Mouse (Mus musculus) forebrain, embryonic 11.5 days (tissue): ENCODE data around the gene Wfdc1. TPM values are rescaled to one million over a fixed set of nuclear protein-coding genes. Genes with fewer than 3 reads are reported as not detected.

Experiments
- ATAC-seq: fragments of 200-750 bp; cut with Nextera tagmentation; replicated peaks from 2 replicates; pipeline ENCODE4 v1.8.0; 2017; ENCODE audit warnings: moderate TSS enrichment; ENCODE audit not compliant: low FRiP score
- DNase-seq: peaks from one replicate; pipeline ENCODE4 v3.0.0-alpha.2; 2017; ENCODE audit warnings: low spot score
- H3K27ac ChIP-seq: fragments of 300-500 bp; sonication (generic); 2 replicates; pipeline ENCODE4 v1.5.1; 2014; ENCODE audit warnings: low read depth, low read length
- H3K27me3 ChIP-seq: fragments of 300-500 bp; sonication (generic); 2 replicates; pipeline ENCODE4 v1.6.1; 2014; ENCODE audit warnings: mild to moderate bottlenecking, low read length, mixed read lengths; ENCODE audit not compliant: control insufficient read depth, insufficient read depth
- H3K36me3 ChIP-seq: fragments of 300-500 bp; sonication (generic); 2 replicates; pipeline ENCODE4 v1.6.1; 2014; ENCODE audit warnings: mild to moderate bottlenecking, low read length, moderate library complexity, mixed read lengths; ENCODE audit not compliant: control insufficient read depth, insufficient read depth
- H3K4me1 ChIP-seq: fragments of 300-500 bp; sonication (generic); replicated peaks from 2 replicates; pipeline ENCODE4 v1.6.1; 2014; ENCODE audit warnings: low read length, mixed read lengths; ENCODE audit not compliant: control insufficient read depth, insufficient read depth
- H3K4me2 ChIP-seq: fragments of 300-500 bp; sonication (generic); 2 replicates; pipeline ENCODE4 v1.6.1; 2014; ENCODE audit warnings: low read depth, mild to moderate bottlenecking, low read length, moderate library complexity, mixed read lengths; ENCODE audit not compliant: severe bottlenecking
- H3K4me3 ChIP-seq: fragments of 300-500 bp; sonication (generic); 2 replicates; pipeline ENCODE4 v1.5.1; 2014; ENCODE audit warnings: low read depth, low read length
- H3K9ac ChIP-seq: fragments of 300-500 bp; sonication (generic); 2 replicates; pipeline ENCODE4 v1.6.1; 2014; ENCODE audit warnings: low read length
- H3K9me3 ChIP-seq: fragments of 300-500 bp; sonication (generic); 2 replicates; pipeline ENCODE4 v1.6.1; 2016; ENCODE audit warnings: low read length, mixed read lengths; ENCODE audit not compliant: control insufficient read depth
- WGBS: fragments of 180-500 bp; shearing (Covaris S2); extraction: QIAGEN DNeasy Blood & Tissue Kit; methylation state at CpG from one replicate; pipeline ENCODE4 v1.1.7; 2014; 5-methylcytosine and 5-hydroxymethylcytosine counted together
- polyA plus RNA-seq: library from polyadenylated mRNA; unstranded; fragments of >200 nt; fragmentation: Nextera tagmentation; extraction: Ambion mirVana; gene quantifications from 2 replicates; pipeline ENCODE4 v1.2.1, GENCODE M21; 2014

Gene Wfdc1
- polyA plus RNA-seq, 1 experiment from 2014 or later, result 0.63 TPM

- H3K27ac ChIP-seq, result no peak overlapping the region
- H3K4me2 ChIP-seq, result no peak overlapping the region
- no peaks in the 10 kb centered on the region for H3K9me3 ChIP-seq
- no peak overlapping the region for H3K4me3 ChIP-seq
- no peaks in the 10 kb centered on the region; the same call in 1 of the 2 replicates for H3K27me3 ChIP-seq
- 89% methylated on average over 1 of the region's 1 CpGs for WGBS
- DNase-seq, result no peak
- H3K36me3 ChIP-seq, result no peaks in the 10 kb centered on the region
- H3K9ac ChIP-seq, result no peak overlapping the region
- no peak for ATAC-seq
- H3K4me1 ChIP-seq, result no peaks in the 10 kb centered on the region
Observed at GRCm38 (mm10) chr8:119623744-119624143, 42.4 kb upstream of the Wfdc1 start.

- 89% methylated on average over 7 of the region's 7 CpGs for WGBS
- Histone ChIP-seq H3K4me2 (no peak overlapping the region), H3K4me1 (no peaks in the 10 kb centered on the region), H3K36me3 (no peaks in the 10 kb centered on the region), H3K9ac (no peak overlapping the region), H3K9me3 (no peaks in the 10 kb centered on the region), H3K27me3 (no peaks in the 10 kb centered on the region; the same call in 1 of the 2 replicates), H3K27ac (no peak overlapping the region), H3K4me3 (no peak overlapping the region)
- no peak for DNase-seq
- ATAC-seq, result no peak
Observed at GRCm38 (mm10) chr8:119624916-119625315, 41.2 kb upstream of the Wfdc1 start.

- ATAC-seq, result no peak
- Histone ChIP-seq H3K27ac (no peak overlapping the region), H3K36me3 (no peaks in the 10 kb centered on the region), H3K4me3 (no peak overlapping the region), H3K4me2 (no peak overlapping the region), H3K9me3 (no peaks in the 10 kb centered on the region), H3K9ac (no peak overlapping the region), H3K27me3 (no peaks in the 10 kb centered on the region; the same call in 1 of the 2 replicates), H3K4me1 (no peaks in the 10 kb centered on the region)
- 88% methylated on average over 22 of the region's 22 CpGs for WGBS
- no peak for DNase-seq
Observed at GRCm38 (mm10) chr8:119625788-119626187, 40.4 kb upstream of the Wfdc1 start.

DNA sequence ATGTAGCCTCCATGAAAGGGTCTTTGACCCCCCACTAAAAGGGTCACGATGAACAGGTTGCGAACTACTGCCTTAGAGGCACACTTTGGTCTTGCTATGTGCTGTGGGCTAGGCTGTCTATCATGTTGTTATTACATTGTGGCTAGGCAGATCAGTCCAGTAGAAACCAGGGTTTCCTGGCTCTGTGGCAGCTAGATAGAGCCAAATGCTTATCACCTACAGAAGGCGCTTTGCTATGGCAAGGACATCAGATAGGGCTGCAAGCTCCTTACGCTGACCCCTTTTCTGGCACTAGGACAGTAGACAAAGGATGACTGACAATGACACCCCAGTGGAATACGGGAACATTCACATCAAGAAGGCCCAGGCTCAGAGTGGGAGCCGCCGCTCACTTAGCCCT lies 39.0 kb upstream of the Wfdc1 start:
- DNase-seq (no peak), ATAC-seq (no peak)
- Histone ChIP-seq H3K27me3 (peaks cover 1% of the 10 kb centered on the region; the same call in 1 of the 2 replicates), H3K4me3 (no peak overlapping the region), H3K9ac (no peak overlapping the region), H3K4me1 (no peaks in the 10 kb centered on the region), H3K4me2 (no peak overlapping the region), H3K9me3 (no peaks in the 10 kb centered on the region), H3K27ac (no peak overlapping the region), H3K36me3 (no peaks in the 10 kb centered on the region)
- WGBS, result 80% methylated on average over 7 of the region's 7 CpGs

GRCm38 (mm10) chr8:119627613-119628359 lies 38.4 kb upstream of the Wfdc1 start:
- DNase-seq (no peak), ATAC-seq (no peak)
- Histone ChIP-seq H3K27me3 (peaks cover 3% of the 10 kb centered on the region; the same call in 1 of the 2 replicates), H3K4me2 (no peak overlapping the region), H3K9ac (no peak overlapping the region), H3K4me3 (no peak overlapping the region), H3K9me3 (no peaks in the 10 kb centered on the region), H3K36me3 (no peaks in the 10 kb centered on the region), H3K4me1 (no peaks in the 10 kb centered on the region), H3K27ac (no peak overlapping the region)
- 44% methylated on average over 10 of the region's 10 CpGs for WGBS

DNA sequence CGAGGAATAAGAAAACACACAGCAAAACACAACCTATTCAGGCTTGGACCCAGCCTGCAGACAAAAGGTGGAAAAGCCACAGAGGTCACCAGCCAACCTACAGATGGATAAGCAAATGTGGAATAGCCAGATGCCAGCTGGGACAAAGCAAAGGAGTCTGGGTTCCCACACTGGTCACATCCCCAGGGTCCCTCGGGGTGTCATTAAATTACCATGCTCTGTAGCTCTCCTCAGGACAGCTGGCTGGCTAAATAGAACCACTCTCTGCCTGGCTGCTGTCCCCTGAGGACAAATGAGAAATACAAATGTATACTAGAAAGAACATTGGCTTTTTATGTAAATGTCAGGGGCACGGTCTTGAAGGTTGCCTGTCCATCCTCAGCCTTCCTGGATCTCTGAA lies 35.3 kb upstream of the Wfdc1 start:
- Histone ChIP-seq H3K4me2 (no peak overlapping the region), H3K27ac (no peak overlapping the region), H3K4me1 (peaks cover 7% of the 10 kb centered on the region; the same call in 1 of the 2 replicates), H3K9me3 (no peaks in the 10 kb centered on the region), H3K9ac (no peak overlapping the region), H3K4me3 (no peak overlapping the region), H3K36me3 (no peaks in the 10 kb centered on the region), H3K27me3 (peaks cover 15% of the 10 kb centered on the region; the same call in 1 of the 2 replicates)
- 52% methylated on average over 3 of the region's 3 CpGs for WGBS
- no peak for DNase-seq
- no peak for ATAC-seq

- DNase-seq, result no peak
- Histone ChIP-seq H3K27ac (no peak overlapping the region), H3K4me1 (peaks cover 7% of the 10 kb centered on the region; the same call in 1 of the 2 replicates), H3K4me2 (no peak overlapping the region), H3K9me3 (no peaks in the 10 kb centered on the region), H3K36me3 (no peaks in the 10 kb centered on the region), H3K9ac (no peak overlapping the region), H3K27me3 (peaks cover 15% of the 10 kb centered on the region; the same call in 1 of the 2 replicates), H3K4me3 (no peak overlapping the region)
- 86% methylated on average over 9 of the region's 9 CpGs for WGBS
- no peak for ATAC-seq
Observed at GRCm38 (mm10) chr8:119632246-119632645, 33.9 kb upstream of the Wfdc1 start.

DNA sequence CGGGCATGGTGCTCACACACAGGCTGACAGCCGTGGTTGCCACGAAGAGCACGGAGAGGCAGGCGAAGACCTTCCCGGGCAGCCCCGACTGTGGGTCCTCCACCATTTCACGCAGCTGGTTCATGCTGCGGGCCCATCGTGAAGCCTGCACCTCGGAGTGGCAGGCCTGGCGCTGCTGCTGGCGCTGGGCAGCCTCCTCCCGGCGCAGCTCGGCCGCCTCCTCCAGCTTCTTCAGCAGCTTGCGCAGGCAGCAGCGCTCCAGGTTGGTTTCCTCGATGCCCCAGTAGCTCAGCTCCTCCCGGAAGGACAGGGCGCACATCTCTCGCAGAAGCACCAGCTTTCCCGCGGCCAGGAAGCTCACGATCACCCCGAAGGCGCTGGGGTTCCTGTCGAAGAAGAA lies 33.3 kb upstream of the Wfdc1 start:
- H3K4me1 ChIP-seq, result peaks cover 7% of the 10 kb centered on the region; the same call in 1 of the 2 replicates
- no peak overlapping the region for H3K9ac ChIP-seq
- DNase-seq (no peak), ATAC-seq (no peak)
- peaks cover 15% of the 10 kb centered on the region; the same call in 1 of the 2 replicates for H3K27me3 ChIP-seq
- no peaks in the 10 kb centered on the region for H3K36me3 ChIP-seq
- H3K27ac ChIP-seq, result no peak overlapping the region
- H3K9me3 ChIP-seq, result no peaks in the 10 kb centered on the region
- H3K4me3 ChIP-seq, result no peak overlapping the region
- WGBS, result 51% methylated on average over 29 of the region's 29 CpGs
- no peak overlapping the region for H3K4me2 ChIP-seq
